Comparison of ENCODE assay signal across 8 mouse cellular contexts in genomic region chr6:126500088-126500487, GRCm38 (mm10). TPM values are rescaled to one million over a fixed set of nuclear protein-coding genes. Genes with fewer than 3 reads are reported as not detected.
DNase-seq lines count a peak whose midpoint lies in the region; ATAC-seq and TF ChIP-seq lines count a peak whose summit lies in the region.

No protein-coding gene starts in this region.

- H3K9ac ChIP-seq in ES-Bruce4 (ENCODE audit: low read depth, poor library complexity, severe bottlenecking): no peak overlapping the region
- H3K9ac ChIP-seq in lung, embryonic 16.5 days (ENCODE audit: low read length): no peak overlapping the region

- H3K36me3 ChIP-seq in ES-Bruce4 (ENCODE audit: control insufficient read depth, insufficient read depth, low read length, poor library complexity, severe bottlenecking): no peaks in the 10 kb centered on the region
- H3K36me3 ChIP-seq in forebrain, embryonic 10.5 days (replicated peaks): no peaks in the 10 kb centered on the region
- no peaks in the 10 kb centered on the region for H3K36me3 ChIP-seq in lung, embryonic 16.5 days (ENCODE audit: control insufficient read depth, insufficient read depth, low read length)

- intact Hi-C loops in heart, postnatal 10 days (cut with DNase I): loop anchor here (1.0 kb wide), 1 partner anchor 52 kb away; no protein-coding TSS in a partner anchor

- no peak for TF ChIP-seq POLR2A in ES-Bruce4 (IDR thresholded peaks at IDR 0.05; ENCODE audit: insufficient read depth, low read length)

- no peak overlapping the region for H3K4me2 ChIP-seq in lung, embryonic 16.5 days (ENCODE audit: low read depth, low read length)

- peak; percentile 72 for DNase-seq in brain, adult 2 months (ENCODE audit: low read depth, low spot score)
- DNase-seq in forebrain, embryonic 10.5 days (ENCODE audit: extremely low spot score, low spot score): peak; percentile 81
- peak; percentile 83 to 92 for DNase-seq in heart, postnatal 10 days
- peak; percentile 4 for DNase-seq in large intestine, adult 2 months (ENCODE audit: low read depth, low spot score)
- DNase-seq in retina, postnatal 1 day: peak; percentile 74
- peak; percentile 43 for DNase-seq in urinary bladder, postnatal 10 days (ENCODE audit: low spot score)

- no peak overlapping the region for H3K27ac ChIP-seq in ES-Bruce4 (ENCODE audit: insufficient read depth, low read length)
- H3K27ac ChIP-seq in forebrain, embryonic 10.5 days: no peak overlapping the region
- H3K27ac ChIP-seq in lung, embryonic 16.5 days (ENCODE audit: low read length): no peak overlapping the region

- TF ChIP-seq CTCF in ES-Bruce4 (IDR thresholded peaks at IDR 0.05; ENCODE audit: low read depth, low read length): peak; percentile 84

- no peaks in the 10 kb centered on the region for H3K4me1 ChIP-seq in ES-Bruce4 (ENCODE audit: control insufficient read depth, insufficient read depth, low read length)
- H3K4me1 ChIP-seq in forebrain, embryonic 10.5 days: peaks cover 31% of the 10 kb centered on the region
- no peaks in the 10 kb centered on the region for H3K4me1 ChIP-seq in lung, embryonic 16.5 days (replicated peaks; ENCODE audit: control insufficient read depth, insufficient read depth, low read length)

- no peaks in the 10 kb centered on the region for H3K27me3 ChIP-seq in ES-Bruce4 (ENCODE audit: control insufficient read depth, insufficient read depth, low read length, poor library complexity, severe bottlenecking)
- peaks cover 23% of the 10 kb centered on the region for H3K27me3 ChIP-seq in forebrain, embryonic 10.5 days (ENCODE audit: poor library complexity, severe bottlenecking)
- H3K27me3 ChIP-seq in lung, embryonic 16.5 days (ENCODE audit: control insufficient read depth, insufficient read depth, low read depth, low read length): 0 out of 2 replicates have a peak, but pooled peaks cover 2% of the 10 kb centered on the region

- H3K4me3 ChIP-seq in ES-Bruce4 (ENCODE audit: low read depth, low read length): no peak overlapping the region
- no peak overlapping the region for H3K4me3 ChIP-seq in forebrain, embryonic 10.5 days
- no peak overlapping the region for H3K4me3 ChIP-seq in lung, embryonic 16.5 days (ENCODE audit: low read length)

- no peaks in the 10 kb centered on the region for H3K9me3 ChIP-seq in ES-Bruce4 (replicated peaks; ENCODE audit: control insufficient read depth, insufficient read depth, low read length, poor library complexity, severe bottlenecking)
- H3K9me3 ChIP-seq in forebrain, embryonic 10.5 days: peaks cover 3% of the 10 kb centered on the region; the same call in 1 of the 2 replicates
- H3K9me3 ChIP-seq in lung, embryonic 16.5 days (ENCODE audit: control insufficient read depth, low read length): peaks cover 4% of the 10 kb centered on the region

- no peak for TF ChIP-seq EP300 in ES-Bruce4 (IDR thresholded peaks at IDR 0.05; ENCODE audit: insufficient read depth, low read depth, low read length)

- 18% methylated on average over 8 of the region's 8 CpGs for WGBS in forebrain, embryonic 10.5 days
- 21% methylated on average over 8 of the region's 8 CpGs for WGBS in large intestine, adult 2 months
- 17% methylated on average over 8 of the region's 8 CpGs for WGBS in lung, embryonic 16.5 days

- 0 out of 2 replicates have a peak, but pooled peaks have one; percentile 49 for ATAC-seq in lung, embryonic 16.5 days (ENCODE audit: low read depth)

RNA-seq across cellular contexts. Expression of gene Kcna5, which starts 35.1 kb away (rescaled TPM):
- polyA plus RNA-seq in ES-Bruce4 (2011; ENCODE audit: insufficient read depth, insufficient read length, low read depth, missing spikeins): not detected in 2 replicates
- polyA plus RNA-seq in forebrain, embryonic 10.5 days (2016; fragmentation: Nextera tagmentation; extraction: Ambion mirVana): 1.5 and 2.1 TPM in 2 replicates
- 10 to 100 TPM; 14.3 to 21.5 TPM for total RNA-seq in heart, postnatal 10 days (2021)
- polyA plus RNA-seq in large intestine, adult 2 months (2012; rRNA removed): 0.74 and 1.1 TPM in 2 replicates
- polyA plus RNA-seq in lung, embryonic 16.5 days (2015; fragmentation: Nextera tagmentation; extraction: Ambion mirVana): 2.8 and 3.7 TPM in 2 replicates

Comparison
In these comparisons a context has a peak if more than half of its experiments do, and no peak if none do; other contexts are left out.
1. DNase-seq: peak in every context shown above with its lines; median percentile 88 in heart, postnatal 10 days; 81 in forebrain, embryonic 10.5 days; 74 in retina, postnatal 1 day; 72 in brain, adult 2 months; 43 in urinary bladder, postnatal 10 days; 4 in large intestine, adult 2 months.